Mouse (Mus musculus) heart, embryonic 11.5 days (tissue): ENCODE results near the gene Snap23. TPM values are rescaled to one million over a fixed set of nuclear protein-coding genes. Genes with fewer than 3 reads are reported as not detected.
"Not testable (repeated sequence)": the region's sequence is repeated elsewhere in the genome, so short reads cannot be mapped to it uniquely, and the experiment has no call there.

ENCODE experiments used
- ATAC-seq: fragments of 200-750 bp; cut with Nextera tagmentation; replicated peaks from 2 replicates; pipeline ENCODE4 v1.8.0; 2017; ENCODE audit warnings: moderate library complexity; ENCODE audit not compliant: insufficient number of reproducible peaks, low FRiP score, low TSS enrichment
- H3K27ac ChIP-seq: fragments of 300-500 bp; sonication (generic); 2 replicates; pipeline ENCODE4 v1.5.1; 2014; ENCODE audit warnings: mild to moderate bottlenecking, low read depth, low read length
- H3K27me3 ChIP-seq: fragments of 300-500 bp; sonication (generic); 2 replicates; pipeline ENCODE4 v1.6.1; 2014; ENCODE audit warnings: mild to moderate bottlenecking, low read length, mixed read lengths; ENCODE audit not compliant: control insufficient read depth, insufficient read depth
- H3K36me3 ChIP-seq: fragments of 300-500 bp; sonication (generic); 2 replicates; pipeline ENCODE4 v1.6.1; 2014; ENCODE audit warnings: mild to moderate bottlenecking, low read length, moderate library complexity, mixed read lengths; ENCODE audit not compliant: control insufficient read depth, insufficient read depth
- H3K4me1 ChIP-seq: fragments of 300-500 bp; sonication (generic); 2 replicates; pipeline ENCODE4 v1.6.1; 2014; ENCODE audit warnings: low read length; ENCODE audit not compliant: control insufficient read depth, insufficient read depth
- H3K4me2 ChIP-seq: fragments of 300-500 bp; sonication (generic); 2 replicates; pipeline ENCODE4 v1.6.1; 2014; ENCODE audit warnings: mild to moderate bottlenecking, moderate library complexity
- H3K4me3 ChIP-seq: fragments of 300-500 bp; sonication (generic); 2 replicates; pipeline ENCODE4 v1.5.1; 2014; ENCODE audit warnings: low read depth, low read length
- H3K9ac ChIP-seq: fragments of 300-500 bp; sonication (generic); 2 replicates; pipeline ENCODE4 v1.6.1; 2014; ENCODE audit warnings: mild to moderate bottlenecking, low read depth, low read length, moderate library complexity
- H3K9me3 ChIP-seq: fragments of 300-500 bp; sonication (generic); replicated peaks from 2 replicates; pipeline ENCODE4 v1.6.1; 2016; ENCODE audit warnings: low read length; ENCODE audit not compliant: control insufficient read depth
- WGBS: fragments of 180-500 bp; shearing (Covaris S2); extraction: QIAGEN DNeasy Blood & Tissue Kit; methylation state at CpG from one replicate; pipeline ENCODE4 v1.1.7; 2014; ENCODE audit not compliant: insufficient replicate concordance; 5-methylcytosine and 5-hydroxymethylcytosine counted together
- polyA plus RNA-seq: library from polyadenylated mRNA; unstranded; fragments of >200 nt; fragmentation: Nextera tagmentation; extraction: Ambion mirVana; gene quantifications from 2 replicates; pipeline ENCODE4 v1.2.1, GENCODE M21; 2014

The Snap23 gene
- polyA plus RNA-seq, 1 experiment from 2014 or later: 66.2 TPM

- peaks cover 2% of the 10 kb centered on the region; the same call in 1 of the 2 replicates for H3K4me1 ChIP-seq
- ATAC-seq: no peak
- no peak overlapping the region for H3K4me2 ChIP-seq
- H3K27me3 ChIP-seq: no peaks in the 10 kb centered on the region
- 93% methylated on average over 3 of the region's 3 CpGs for WGBS
- H3K36me3 ChIP-seq: no peaks in the 10 kb centered on the region; the same call in 1 of the 2 replicates
- H3K9ac ChIP-seq: no peak overlapping the region
- H3K27ac ChIP-seq: no peak overlapping the region
- no peak overlapping the region for H3K4me3 ChIP-seq
- no peaks in the 10 kb centered on the region for H3K9me3 ChIP-seq
Observed at GRCm38 (mm10) chr2:120571081-120571480, 3.6 kb downstream of the Snap23 start.

GRCm38 (mm10) chr2:120572161-120572560 lies 4.7 kb downstream of the Snap23 start:
- not testable (repeated sequence) for H3K9me3 ChIP-seq, H3K4me2 ChIP-seq, H3K4me3 ChIP-seq, H3K36me3 ChIP-seq, ATAC-seq, H3K27me3 ChIP-seq, H3K4me1 ChIP-seq, H3K27ac ChIP-seq, H3K9ac ChIP-seq
- 90% methylated on average over 3 of the region's 3 CpGs for WGBS

GRCm38 (mm10) chr2:120575121-120575520 lies 7.7 kb downstream of the Snap23 start:
- no peaks in the 10 kb centered on the region for H3K27me3 ChIP-seq
- 80% methylated on average over 3 of the region's 3 CpGs for WGBS
- no peak overlapping the region for H3K4me2 ChIP-seq
- H3K27ac ChIP-seq: no peak overlapping the region
- H3K9ac ChIP-seq: no peak overlapping the region
- H3K9me3 ChIP-seq: no peaks in the 10 kb centered on the region
- ATAC-seq: no peak
- H3K4me3 ChIP-seq: no peak overlapping the region
- 0 out of 2 replicates have a peak, but pooled peaks cover 4% of the 10 kb centered on the region for H3K4me1 ChIP-seq
- H3K36me3 ChIP-seq: no peaks in the 10 kb centered on the region; the same call in 1 of the 2 replicates

GRCm38 (mm10) chr2:120575978-120576377 lies 8.5 kb downstream of the Snap23 start:
- H3K4me1 ChIP-seq: 0 out of 2 replicates have a peak, but pooled peaks cover 4% of the 10 kb centered on the region
- H3K27me3 ChIP-seq: no peaks in the 10 kb centered on the region
- no peak overlapping the region for H3K9ac ChIP-seq
- no peak overlapping the region for H3K4me3 ChIP-seq
- WGBS: 67% methylated on average over 2 of the region's 2 CpGs
- no peaks in the 10 kb centered on the region for H3K9me3 ChIP-seq
- H3K36me3 ChIP-seq: no peaks in the 10 kb centered on the region; the same call in 1 of the 2 replicates
- no peak overlapping the region for H3K27ac ChIP-seq
- ATAC-seq: no peak
- no peak overlapping the region for H3K4me2 ChIP-seq

- 73% methylated on average over 4 of the region's 4 CpGs for WGBS
- H3K4me3 ChIP-seq: no peak overlapping the region
- 0 out of 2 replicates have a peak, but pooled peaks cover 4% of the 10 kb centered on the region for H3K4me1 ChIP-seq
Observed at GRCm38 (mm10) chr2:120577799-120578198, 10.3 kb downstream of the Snap23 start.

GRCm38 (mm10) chr2:120578286-120578685 lies 10.8 kb downstream of the Snap23 start:
- Histone ChIP-seq H3K27ac (no peak overlapping the region), H3K4me1 (0 out of 2 replicates have a peak, but pooled peaks cover 4% of the 10 kb centered on the region), H3K36me3 (no peaks in the 10 kb centered on the region), H3K9ac (no peak overlapping the region), H3K9me3 (no peaks in the 10 kb centered on the region), H3K4me3 (no peak overlapping the region), H3K4me2 (no peak overlapping the region), H3K27me3 (no peaks in the 10 kb centered on the region)
- WGBS: 65% methylated on average over 5 of the region's 5 CpGs
- no peak for ATAC-seq

More at GRCm38 (mm10) chr2:120577799-120578198, 10.3 kb downstream of the Snap23 start:
- Histone ChIP-seq H3K27me3 (no peaks in the 10 kb centered on the region), H3K27ac (no peak overlapping the region), H3K4me2 (no peak overlapping the region), H3K9ac (no peak overlapping the region), H3K9me3 (no peaks in the 10 kb centered on the region), H3K36me3 (no peaks in the 10 kb centered on the region)
- no peak for ATAC-seq

GRCm38 (mm10) chr2:120589759-120590158 lies 22.3 kb downstream of the Snap23 start:
- no peak overlapping the region for H3K4me3 ChIP-seq
- H3K4me2 ChIP-seq: no peak overlapping the region
- no peak overlapping the region for H3K27ac ChIP-seq
- H3K9ac ChIP-seq: no peak overlapping the region
- WGBS: 83% methylated on average over 5 of the region's 5 CpGs
- peaks cover 14% of the 10 kb centered on the region for H3K36me3 ChIP-seq
- H3K9me3 ChIP-seq: no peaks in the 10 kb centered on the region
- no peaks in the 10 kb centered on the region for H3K27me3 ChIP-seq
- no peaks in the 10 kb centered on the region for H3K4me1 ChIP-seq
- no peak for ATAC-seq

- no peak overlapping the region for H3K27ac ChIP-seq
- ATAC-seq: no peak
- no peaks in the 10 kb centered on the region for H3K9me3 ChIP-seq
- H3K4me1 ChIP-seq: no peaks in the 10 kb centered on the region
- WGBS: 93% methylated on average over 1 of the region's 1 CpGs
- H3K4me2 ChIP-seq: no peak overlapping the region
- H3K9ac ChIP-seq: no peak overlapping the region
- no peaks in the 10 kb centered on the region for H3K27me3 ChIP-seq
- H3K36me3 ChIP-seq: peaks cover 18% of the 10 kb centered on the region
- H3K4me3 ChIP-seq: no peak overlapping the region
Observed at GRCm38 (mm10) chr2:120592227-120592626, 24.8 kb downstream of the Snap23 start.

GRCm38 (mm10) chr2:120597734-120598133 lies 30.3 kb downstream of the Snap23 start:
- no peaks in the 10 kb centered on the region for H3K4me1 ChIP-seq
- H3K4me3 ChIP-seq: no peak overlapping the region
- no peaks in the 10 kb centered on the region for H3K27me3 ChIP-seq
- H3K9ac ChIP-seq: no peak overlapping the region
- WGBS: 82% methylated on average over 2 of the region's 2 CpGs
- H3K36me3 ChIP-seq: peaks cover 21% of the 10 kb centered on the region
- no peak overlapping the region for H3K4me2 ChIP-seq
- H3K27ac ChIP-seq: no peak overlapping the region
- H3K9me3 ChIP-seq: no peaks in the 10 kb centered on the region
- ATAC-seq: no peak
